Mouse (Mus musculus): Measurements from ENCODE around the gene Podn.

- no peak for TF ChIP-seq CTCF (IDR thresholded peaks at IDR 0.05; ENCODE audit: control insufficient read depth, insufficient read depth, low read length)
- TF ChIP-seq POLR2A (IDR thresholded peaks at IDR 0.05; ENCODE audit: borderline replicate concordance, control insufficient read depth, low read depth, low read length): no peak
Measured at GRCm38 (mm10) chr4:108017839-108018238, 78.4 kb downstream of the Podn start.

All from bone marrow, adult 2 months (tissue).